Mouse (Mus musculus) liver, embryonic 11.5 days (tissue): Measurements from ENCODE around the gene Chd1l. TPM values are rescaled to one million over a fixed set of nuclear protein-coding genes. Genes with fewer than 3 reads are reported as not detected.
A peak's percentile ranks its signal among the peaks of the same experiment; 100 is the strongest.

Source experiments
- ATAC-seq: fragments of 200-750 bp; cut with Nextera tagmentation; replicated peaks from 2 replicates; pipeline ENCODE4 v1.8.0; 2017; ENCODE audit warnings: moderate number of reproducible peaks, mild to moderate bottlenecking, moderate TSS enrichment, moderate library complexity; ENCODE audit not compliant: low FRiP score
- DNase-seq: peaks from one replicate; pipeline ENCODE4 v3.0.0-alpha.2; 2017; ENCODE audit warnings: low spot score
- H3K27ac ChIP-seq: fragments of 300-500 bp; sonication (generic); 2 replicates; pipeline ENCODE4 v1.5.1; 2014; ENCODE audit warnings: mild to moderate bottlenecking, low read depth, low read length, control low read depth
- H3K27me3 ChIP-seq: fragments of 300-500 bp; sonication (generic); replicated peaks from 2 replicates; pipeline ENCODE4 v1.6.1; 2014; ENCODE audit warnings: low read length, mixed read lengths; ENCODE audit not compliant: control insufficient read depth, insufficient read depth
- H3K36me3 ChIP-seq: fragments of 300-500 bp; sonication (generic); 2 replicates; pipeline ENCODE4 v1.6.1; 2014; ENCODE audit warnings: mild to moderate bottlenecking, low read length, moderate library complexity, mixed read lengths; ENCODE audit not compliant: control insufficient read depth, insufficient read depth
- H3K4me1 ChIP-seq: fragments of 300-500 bp; sonication (generic); replicated peaks from 2 replicates; pipeline ENCODE4 v1.6.1; 2014; ENCODE audit warnings: low read length, mixed read lengths; ENCODE audit not compliant: control insufficient read depth, insufficient read depth
- H3K4me2 ChIP-seq: fragments of 300-500 bp; sonication (generic); 2 replicates; pipeline ENCODE4 v1.6.1; 2014; ENCODE audit warnings: mild to moderate bottlenecking, control low read depth, moderate library complexity
- H3K4me3 ChIP-seq: fragments of 300-500 bp; sonication (generic); 2 replicates; pipeline ENCODE4 v1.5.1; 2014; ENCODE audit warnings: low read depth, low read length, control low read depth
- H3K9ac ChIP-seq: fragments of 300-500 bp; sonication (generic); 2 replicates; pipeline ENCODE4 v1.6.1; 2014; ENCODE audit warnings: low read depth, low read length, control low read depth
- H3K9me3 ChIP-seq: fragments of 300-500 bp; sonication (generic); 2 replicates; pipeline ENCODE4 v1.6.1; 2016; ENCODE audit warnings: low read length, inconsistent platforms, mixed read lengths; ENCODE audit not compliant: control insufficient read depth
- WGBS: fragments of 180-500 bp; shearing (Covaris S2); extraction: QIAGEN DNeasy Blood & Tissue Kit; methylation state at CpG from one replicate; pipeline ENCODE4 v1.1.7; 2014; 5-methylcytosine and 5-hydroxymethylcytosine counted together
- polyA plus RNA-seq: library from polyadenylated mRNA; unstranded; fragments of >200 nt; fragmentation: Nextera tagmentation; extraction: Ambion mirVana; gene quantifications from 2 replicates; pipeline ENCODE4 v1.2.1, GENCODE M21; 2014

The Chd1l gene
- polyA plus RNA-seq, 1 experiment from 2014 or later = 26.8 TPM

GRCm38 (mm10) chr3:97587656-97588055, 22.3 kb downstream of the Chd1l start:
- 83% methylated on average over 9 of the region's 9 CpGs for WGBS
- no peak overlapping the region for H3K4me2 ChIP-seq
- H3K36me3 ChIP-seq = peaks cover 16% of the 10 kb centered on the region; the same call in 1 of the 2 replicates
- no peak for ATAC-seq
- H3K9ac ChIP-seq = no peak overlapping the region
- H3K4me1 ChIP-seq = no peaks in the 10 kb centered on the region
- no peak overlapping the region for H3K27ac ChIP-seq
- no peaks in the 10 kb centered on the region for H3K9me3 ChIP-seq
- no peaks in the 10 kb centered on the region for H3K27me3 ChIP-seq
- H3K4me3 ChIP-seq = no peak overlapping the region
- DNase-seq = no peak

- H3K36me3 ChIP-seq = peaks cover 21% of the 10 kb centered on the region; the same call in 1 of the 2 replicates
- no peaks in the 10 kb centered on the region for H3K4me1 ChIP-seq
- 65% methylated on average over 18 of the region's 18 CpGs for WGBS
- no peak overlapping the region for H3K4me3 ChIP-seq
- H3K4me2 ChIP-seq = no peak overlapping the region
- 0 out of 2 replicates have a peak, but pooled peaks have one; percentile 51 for ATAC-seq
- no peaks in the 10 kb centered on the region for H3K27me3 ChIP-seq
- peak; percentile 51 for DNase-seq
- H3K9me3 ChIP-seq = no peaks in the 10 kb centered on the region
- no peak overlapping the region for H3K9ac ChIP-seq
- no peak overlapping the region for H3K27ac ChIP-seq
Observed at GRCm38 (mm10) chr3:97585383-97586160, 24.4 kb downstream of the Chd1l start.

GRCm38 (mm10) chr3:97573807-97574206, 36.2 kb downstream of the Chd1l start:
- Histone ChIP-seq H3K4me3 (no peak overlapping the region), H3K9ac (no peak overlapping the region), H3K9me3 (no peaks in the 10 kb centered on the region), H3K4me2 (no peak overlapping the region), H3K27ac (no peak overlapping the region), H3K27me3 (no peaks in the 10 kb centered on the region), H3K36me3 (peaks cover 2% of the 10 kb centered on the region; the same call in 1 of the 2 replicates), H3K4me1 (no peaks in the 10 kb centered on the region)
- WGBS = 87% methylated on average over 9 of the region's 9 CpGs
- ATAC-seq (no peak), DNase-seq (no peak)

DNA sequence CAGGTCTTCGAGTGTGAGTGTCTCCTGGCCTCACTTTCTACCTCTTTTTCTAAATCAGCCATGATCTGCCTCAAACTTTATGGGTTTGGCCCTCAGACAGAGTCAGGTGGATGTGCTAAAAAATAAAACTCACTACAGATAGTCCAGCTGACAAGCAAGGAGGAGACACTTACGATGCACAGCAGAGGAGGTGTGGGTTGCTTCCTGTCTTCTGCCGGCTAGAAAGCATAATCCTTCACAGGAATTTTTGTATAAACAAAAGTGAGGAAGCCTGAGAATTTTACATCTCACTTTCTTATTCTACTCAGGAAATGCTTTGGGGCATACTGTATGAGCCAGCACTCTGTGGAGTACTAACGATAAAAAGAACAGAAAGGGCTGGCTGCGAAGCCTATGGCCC, 45.4 kb downstream of the Chd1l start:
- H3K36me3 ChIP-seq = peaks cover 8% of the 10 kb centered on the region; the same call in 1 of the 2 replicates
- H3K4me2 ChIP-seq = no peak overlapping the region
- no peaks in the 10 kb centered on the region for H3K4me1 ChIP-seq
- no peak overlapping the region for H3K27ac ChIP-seq
- no peak overlapping the region for H3K4me3 ChIP-seq
- DNase-seq (no peak), ATAC-seq (no peak)
- H3K9ac ChIP-seq = no peak overlapping the region
- WGBS = 80% methylated on average over 5 of the region's 5 CpGs
- no peaks in the 10 kb centered on the region for H3K27me3 ChIP-seq
- H3K9me3 ChIP-seq = no peaks in the 10 kb centered on the region

DNA sequence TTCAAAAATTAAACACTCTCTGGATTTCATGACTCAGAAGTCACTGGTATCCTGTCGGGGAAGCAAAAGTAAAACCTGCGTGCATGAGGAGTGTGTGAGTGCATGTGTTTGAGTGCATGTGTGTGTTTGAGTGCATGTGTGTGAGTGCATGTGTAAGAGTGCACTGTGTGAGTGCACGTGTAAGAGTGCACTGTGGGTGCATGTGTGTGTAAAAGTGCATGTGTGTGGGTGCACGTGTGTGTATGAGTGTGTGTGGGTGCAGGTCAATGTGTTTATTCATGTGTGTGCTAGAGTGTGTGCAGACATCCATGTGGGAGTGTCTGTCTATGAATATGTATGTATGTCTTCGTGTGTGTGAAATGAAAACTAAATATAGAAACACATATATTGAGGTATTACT, 51.4 kb downstream of the Chd1l start:
- no peak overlapping the region for H3K4me3 ChIP-seq
- no peaks in the 10 kb centered on the region for H3K27me3 ChIP-seq
- WGBS = 86% methylated on average over 5 of the region's 5 CpGs
- ATAC-seq = no peak
- H3K9me3 ChIP-seq = no peaks in the 10 kb centered on the region
- H3K36me3 ChIP-seq = peaks cover 4% of the 10 kb centered on the region; the same call in 1 of the 2 replicates
- no peaks in the 10 kb centered on the region for H3K4me1 ChIP-seq
- DNase-seq = no peak
- no peak overlapping the region for H3K4me2 ChIP-seq
- no peak overlapping the region for H3K9ac ChIP-seq
- no peak overlapping the region for H3K27ac ChIP-seq

DNA sequence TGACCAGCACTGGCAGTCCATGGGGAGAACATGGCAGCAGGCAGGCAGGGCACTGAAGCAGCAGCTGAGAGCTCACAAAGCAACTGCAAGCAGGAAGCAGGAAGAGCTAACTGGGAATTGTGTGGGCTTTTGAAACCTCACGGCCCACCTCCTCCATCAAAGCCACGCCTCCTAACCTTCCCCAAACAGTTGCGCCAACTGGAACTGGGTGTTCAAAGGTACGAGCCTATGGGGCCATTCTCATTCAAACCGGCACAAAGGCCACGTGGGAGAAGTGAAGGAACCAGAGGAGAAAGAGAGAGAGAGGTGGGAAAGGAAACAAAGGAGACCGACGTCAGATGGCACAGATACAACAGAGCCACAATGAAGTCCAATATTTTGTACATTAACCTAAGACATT, 63.8 kb downstream of the Chd1l start:
- no peaks in the 10 kb centered on the region for H3K4me1 ChIP-seq
- WGBS = 54% methylated on average over 8 of the region's 8 CpGs
- no peaks in the 10 kb centered on the region for H3K9me3 ChIP-seq
- DNase-seq (no peak), ATAC-seq (no peak)
- H3K36me3 ChIP-seq = no peaks in the 10 kb centered on the region
- H3K9ac ChIP-seq = no peak overlapping the region
- H3K4me3 ChIP-seq = no peak overlapping the region
- no peaks in the 10 kb centered on the region for H3K27me3 ChIP-seq
- H3K27ac ChIP-seq = no peak overlapping the region
- H3K4me2 ChIP-seq = no peak overlapping the region

GRCm38 (mm10) chr3:97540171-97540570, 69.8 kb downstream of the Chd1l start:
- H3K4me2 ChIP-seq = no peak overlapping the region
- WGBS = 41% methylated on average over 1 of the region's 1 CpGs

GRCm38 (mm10) chr3:97538634-97539033, 71.4 kb downstream of the Chd1l start:
- H3K27ac ChIP-seq = no peak overlapping the region
- no peak overlapping the region for H3K4me3 ChIP-seq
- no peaks in the 10 kb centered on the region for H3K27me3 ChIP-seq
- 28% methylated on average over 1 of the region's 1 CpGs for WGBS
- H3K4me1 ChIP-seq = no peaks in the 10 kb centered on the region
- no peaks in the 10 kb centered on the region for H3K9me3 ChIP-seq
- no peak overlapping the region for H3K4me2 ChIP-seq
- H3K36me3 ChIP-seq = no peaks in the 10 kb centered on the region
- DNase-seq = no peak
- no peak overlapping the region for H3K9ac ChIP-seq
- ATAC-seq = no peak

More at GRCm38 (mm10) chr3:97540171-97540570, 69.8 kb downstream of the Chd1l start:
- Histone ChIP-seq H3K36me3 (no peaks in the 10 kb centered on the region), H3K9ac (no peak overlapping the region), H3K9me3 (no peaks in the 10 kb centered on the region), H3K27me3 (no peaks in the 10 kb centered on the region), H3K4me3 (no peak overlapping the region), H3K27ac (no peak overlapping the region), H3K4me1 (no peaks in the 10 kb centered on the region)
- DNase-seq (no peak), ATAC-seq (no peak)

DNA sequence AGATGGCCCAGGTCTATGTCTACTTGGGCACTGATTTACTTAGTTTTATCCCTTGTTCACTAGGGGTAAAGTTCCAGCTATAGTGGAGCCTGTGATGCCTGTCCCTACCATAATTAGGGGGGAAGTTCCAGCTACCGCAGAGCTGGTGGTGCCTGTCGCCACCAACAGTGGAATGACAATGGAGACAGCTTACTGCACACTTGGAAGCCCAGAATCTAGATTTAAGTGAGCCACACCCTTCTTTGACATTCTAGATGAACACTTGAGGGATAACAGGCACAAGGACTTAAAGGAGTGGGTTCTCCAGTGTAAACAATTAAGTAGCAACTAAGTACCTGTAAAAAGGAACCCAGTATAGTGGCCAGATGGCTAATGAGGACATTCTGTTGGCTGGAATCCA, 73.0 kb downstream of the Chd1l start:
- H3K27ac ChIP-seq = no peak overlapping the region
- H3K4me1 ChIP-seq = no peaks in the 10 kb centered on the region
- H3K27me3 ChIP-seq = no peaks in the 10 kb centered on the region
- H3K9me3 ChIP-seq = no peaks in the 10 kb centered on the region
- H3K9ac ChIP-seq = no peak overlapping the region
- H3K36me3 ChIP-seq = no peaks in the 10 kb centered on the region
- H3K4me2 ChIP-seq = no peak overlapping the region
- no peak for DNase-seq
- no peak for ATAC-seq
- WGBS = 82% methylated on average over 2 of the region's 2 CpGs
- H3K4me3 ChIP-seq = no peak overlapping the region
